Comparison of ENCODE assay signal across 8 mouse cellular contexts in genomic region chr12:100952193-100952931, GRCm38 (mm10). TPM values are rescaled to one million over a fixed set of nuclear protein-coding genes. Genes with fewer than 3 reads are reported as not detected.
DNase-seq lines count a peak whose midpoint lies in the region; ATAC-seq lines count a peak whose summit lies in the region.

No protein-coding gene starts in this region.

- H3K4me3 ChIP-seq in limb, embryonic 11.5 days (ENCODE audit: low read depth, low read length), result no peak overlapping the region
- H3K4me3 ChIP-seq in midbrain, embryonic 14.5 days (replicated peaks; ENCODE audit: low read depth, low read length), result no peak overlapping the region

- 46% methylated on average over 9 of the region's 9 CpGs for WGBS in limb, embryonic 11.5 days
- WGBS in midbrain, embryonic 14.5 days, result 34% methylated on average over 9 of the region's 9 CpGs

- H3K27me3 ChIP-seq in limb, embryonic 11.5 days (ENCODE audit: control insufficient read depth, insufficient read depth, low read length), result no peaks in the 10 kb centered on the region
- no peaks in the 10 kb centered on the region for H3K27me3 ChIP-seq in midbrain, embryonic 14.5 days (ENCODE audit: control insufficient read depth, insufficient read depth, low read length)

- peaks cover 3% of the 10 kb centered on the region; the same call in 1 of the 2 replicates for H3K4me1 ChIP-seq in limb, embryonic 11.5 days (ENCODE audit: control insufficient read depth, insufficient read depth, low read length)
- peaks cover 14% of the 10 kb centered on the region; the same call in 1 of the 2 replicates for H3K4me1 ChIP-seq in midbrain, embryonic 14.5 days (ENCODE audit: control insufficient read depth, insufficient read depth, low read length)

- no peak overlapping the region for H3K9ac ChIP-seq in limb, embryonic 11.5 days (ENCODE audit: low read length)
- H3K9ac ChIP-seq in midbrain, embryonic 14.5 days (replicated peaks; ENCODE audit: low read length), result no peak overlapping the region

- no peaks in the 10 kb centered on the region for H3K36me3 ChIP-seq in limb, embryonic 11.5 days (ENCODE audit: control insufficient read depth, insufficient read depth, low read length)
- peaks cover 18% of the 10 kb centered on the region for H3K36me3 ChIP-seq in midbrain, embryonic 14.5 days (ENCODE audit: control insufficient read depth, insufficient read depth, low read length)

- DNase-seq in urinary bladder, adult 18-20 months (ENCODE audit: low spot score in 2 of 2), result peak; percentile 50 to 61
- no peak for DNase-seq in urinary bladder, postnatal 10 days (ENCODE audit: low spot score)
- peak; percentile 68 for DNase-seq in embryo, embryonic 9.5 days (ENCODE audit: extremely low spot score)
- DNase-seq in heart, adult 18-20 months, result peak; percentile 80 to 88
- DNase-seq in kidney, adult 18-20 months, result peak; percentile 80
- DNase-seq in limb, embryonic 11.5 days (ENCODE audit: low spot score), result peak; percentile 83
- peak; percentile 92 for DNase-seq in midbrain, embryonic 14.5 days
- peak; percentile 73 to 88 for DNase-seq in spleen, postnatal 10 days (ENCODE audit: low spot score in 2 of 2)

- peak; percentile 64 for ATAC-seq in limb, embryonic 11.5 days (ENCODE audit: insufficient number of reproducible peaks, low FRiP score, low TSS enrichment, low read depth)
- ATAC-seq in midbrain, embryonic 14.5 days (ENCODE audit: low FRiP score, low TSS enrichment), result peak; percentile 82

- no peaks in the 10 kb centered on the region for H3K9me3 ChIP-seq in limb, embryonic 11.5 days (ENCODE audit: control insufficient read depth, low read length)
- no peaks in the 10 kb centered on the region for H3K9me3 ChIP-seq in midbrain, embryonic 14.5 days (ENCODE audit: control insufficient read depth, low read length)

- peak overlapping the region; percentile 7; the same call in 1 of the 2 replicates for H3K4me2 ChIP-seq in limb, embryonic 11.5 days (ENCODE audit: low read depth, severe bottlenecking)
- H3K4me2 ChIP-seq in midbrain, embryonic 14.5 days (ENCODE audit: low read length), result no peak overlapping the region

- no peak overlapping the region for H3K27ac ChIP-seq in limb, embryonic 11.5 days (replicated peaks; ENCODE audit: low read depth, low read length)
- peak overlapping the region; percentile 42 for H3K27ac ChIP-seq in midbrain, embryonic 14.5 days (replicated peaks; ENCODE audit: low read depth, low read length)

RNA-seq across cellular contexts. Expression of gene Gpr68, which starts 44.4 kb away (rescaled TPM):
- total RNA-seq in heart, adult 18-20 months (2021), result 1 to 10 TPM in 1 of 2 experiments, under 1 TPM in 1; 0.45 to 1.5 TPM
- 0.11 TPM in 1 of 2 replicates, not detected in the other for polyA plus RNA-seq in limb, embryonic 11.5 days (2014; fragmentation: Nextera tagmentation; extraction: Ambion mirVana)
- 2.1 and 2.8 TPM in 2 replicates for polyA plus RNA-seq in midbrain, embryonic 14.5 days (2014; fragmentation: Nextera tagmentation; extraction: Ambion mirVana)
